Mouse (Mus musculus) olfactory bulb, adult 2 months (tissue): ENCODE results near the gene Mknk1.

Experiments used
- CTCF ChIP-seq: fragments of 200-500 bp; IDR thresholded peaks from 2 replicates; pipeline ENCODE4 v1.5.1; 2012; ENCODE audit warnings: low read depth, mild to moderate bottlenecking, low read length, moderate library complexity; ENCODE audit not compliant: insufficient read depth
- POLR2A ChIP-seq: fragments of 200-500 bp; IDR thresholded peaks from 2 replicates; pipeline ENCODE4 v1.6.1; 2012; ENCODE audit warnings: mild to moderate bottlenecking, low read depth, low read length, moderate library complexity; ENCODE audit not compliant: insufficient read depth

DNA sequence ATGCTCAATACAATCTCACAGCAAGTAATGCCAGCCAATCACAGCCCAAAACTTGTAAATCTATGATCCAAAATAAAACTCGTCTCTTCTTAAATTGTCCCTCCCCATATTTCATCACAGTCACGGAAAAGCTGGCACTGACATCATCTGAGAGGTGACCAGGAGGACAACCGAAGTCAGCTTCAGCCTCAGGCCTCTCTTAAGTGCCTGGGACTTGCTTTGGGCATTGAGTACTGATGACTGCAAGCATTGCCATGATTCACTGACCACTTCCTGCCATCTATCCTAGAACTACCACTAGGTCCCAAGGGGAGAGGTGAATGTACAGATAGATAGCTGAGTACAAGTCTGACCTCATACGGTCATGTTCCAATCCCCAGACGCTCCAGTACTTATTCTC is 83.7 kb downstream of the Mknk1 start:
- TF ChIP-seq POLR2A (no peak), CTCF (no peak)
